Mouse (Mus musculus) brown adipose tissue, adult 24 weeks (tissue): Measurements from ENCODE around the gene Slc7a11. TPM values are rescaled to one million over a fixed set of nuclear protein-coding genes. Genes with fewer than 3 reads are reported as not detected.

Source experiments
- H3K27ac ChIP-seq: fragments of 200-500 bp; replicated peaks from 2 replicates; pipeline ENCODE4 v1.5.1; 2012; ENCODE audit warnings: low read depth, mild to moderate bottlenecking, low read length
- H3K4me1 ChIP-seq: fragments of 200-500 bp; 2 replicates; pipeline ENCODE4 v1.6.1; 2012; ENCODE audit warnings: low read length, mixed read lengths; ENCODE audit not compliant: control insufficient read depth, insufficient read depth, insufficient read length
- H3K4me3 ChIP-seq: fragments of 200-500 bp; 2 replicates; pipeline ENCODE4 v1.5.1; 2012; ENCODE audit warnings: low read depth, mild to moderate bottlenecking, low read length, moderate library complexity; ENCODE audit not compliant: insufficient read depth
- polyA plus RNA-seq: library from polyadenylated mRNA; stranded (reverse); fragments of >200 nt; gene quantifications from 2 replicates; pipeline ENCODE4 v1.2.4, GENCODE M21; 2012; ENCODE audit not compliant: missing spikeins, insufficient read depth, insufficient read length

Slc7a11 gene
- polyA plus RNA-seq, 1 experiment = not detected

GRCm38 (mm10) chr3:50041141-50041540 lies 402.3 kb downstream of the Slc7a11 start:
- H3K4me3 ChIP-seq = no peak overlapping the region
- no peak overlapping the region for H3K27ac ChIP-seq
- H3K4me1 ChIP-seq = no peaks in the 10 kb centered on the region

- no peak overlapping the region for H3K4me3 ChIP-seq
- no peaks in the 10 kb centered on the region for H3K4me1 ChIP-seq
- H3K27ac ChIP-seq = no peak overlapping the region
Measured at GRCm38 (mm10) chr3:50035875-50036528, 407.4 kb downstream of the Slc7a11 start.

- no peak overlapping the region for H3K27ac ChIP-seq
- H3K4me1 ChIP-seq = no peaks in the 10 kb centered on the region
- H3K4me3 ChIP-seq = no peak overlapping the region
Measured at GRCm38 (mm10) chr3:50033325-50033724, 410.1 kb downstream of the Slc7a11 start.

- H3K27ac ChIP-seq = no peak overlapping the region
- H3K4me3 ChIP-seq = no peak overlapping the region
Measured at GRCm38 (mm10) chr3:50026039-50026438, 417.4 kb downstream of the Slc7a11 start.

GRCm38 (mm10) chr3:50014396-50014795 lies 429.0 kb downstream of the Slc7a11 start:
- Histone ChIP-seq H3K4me1 (no peaks in the 10 kb centered on the region), H3K27ac (no peak overlapping the region), H3K4me3 (no peak overlapping the region)

More at GRCm38 (mm10) chr3:50026039-50026438, 417.4 kb downstream of the Slc7a11 start:
- H3K4me1 ChIP-seq = no peaks in the 10 kb centered on the region

GRCm38 (mm10) chr3:50012012-50012411 lies 431.4 kb downstream of the Slc7a11 start:
- H3K4me1 ChIP-seq = no peaks in the 10 kb centered on the region
- H3K4me3 ChIP-seq = no peak overlapping the region
- no peak overlapping the region for H3K27ac ChIP-seq

GRCm38 (mm10) chr3:50003970-50004683 lies 439.3 kb downstream of the Slc7a11 start:
- Histone ChIP-seq H3K27ac (no peak overlapping the region), H3K4me1 (no peaks in the 10 kb centered on the region), H3K4me3 (no peak overlapping the region)

GRCm38 (mm10) chr3:50002067-50002466 lies 441.3 kb downstream of the Slc7a11 start:
- Histone ChIP-seq H3K4me3 (no peak overlapping the region), H3K27ac (no peak overlapping the region)

GRCm38 (mm10) chr3:50001635-50002034 lies 441.8 kb downstream of the Slc7a11 start:
- Histone ChIP-seq H3K4me3 (no peak overlapping the region), H3K27ac (no peak overlapping the region), H3K4me1 (no peaks in the 10 kb centered on the region)

More at GRCm38 (mm10) chr3:50002067-50002466, 441.3 kb downstream of the Slc7a11 start:
- H3K4me1 ChIP-seq = no peaks in the 10 kb centered on the region

- Histone ChIP-seq H3K4me3 (no peak overlapping the region), H3K4me1 (no peaks in the 10 kb centered on the region), H3K27ac (no peak overlapping the region)
Measured at GRCm38 (mm10) chr3:49992891-49993290, 450.5 kb downstream of the Slc7a11 start.

GRCm38 (mm10) chr3:49987236-49987635 lies 456.2 kb downstream of the Slc7a11 start:
- Histone ChIP-seq H3K27ac (no peak overlapping the region), H3K4me3 (no peak overlapping the region), H3K4me1 (no peaks in the 10 kb centered on the region)

- no peaks in the 10 kb centered on the region for H3K4me1 ChIP-seq
- no peak overlapping the region for H3K4me3 ChIP-seq
- no peak overlapping the region for H3K27ac ChIP-seq
Measured at GRCm38 (mm10) chr3:49984795-49985194, 458.6 kb downstream of the Slc7a11 start.

GRCm38 (mm10) chr3:49983429-49984268 lies 459.8 kb downstream of the Slc7a11 start:
- Histone ChIP-seq H3K27ac (no peak overlapping the region), H3K4me1 (no peaks in the 10 kb centered on the region), H3K4me3 (no peak overlapping the region)

GRCm38 (mm10) chr3:49973994-49974393 lies 469.4 kb downstream of the Slc7a11 start:
- H3K4me1 ChIP-seq = no peaks in the 10 kb centered on the region
- H3K4me3 ChIP-seq = no peak overlapping the region
- H3K27ac ChIP-seq = no peak overlapping the region

- Histone ChIP-seq H3K4me3 (no peak overlapping the region), H3K27ac (no peak overlapping the region), H3K4me1 (no peaks in the 10 kb centered on the region)
Measured at GRCm38 (mm10) chr3:49965569-49965968, 477.8 kb downstream of the Slc7a11 start.
